Mouse (Mus musculus) testis, adult 2 months (tissue): ENCODE measurements around the gene Kirrel3. TPM values are rescaled to one million over a fixed set of nuclear protein-coding genes. Genes with fewer than 3 reads are reported as not detected.

Experiments used
- H3K27ac ChIP-seq: fragments of 200-500 bp; 2 replicates; pipeline ENCODE4 v1.5.1; 2012; ENCODE audit warnings: low read depth, low read length; ENCODE audit not compliant: control insufficient read depth, insufficient read depth
- H3K27me3 ChIP-seq: fragments of 200-500 bp; 2 replicates; pipeline ENCODE4 v1.6.1; 2012; ENCODE audit warnings: mild to moderate bottlenecking, low read length, moderate library complexity; ENCODE audit not compliant: control insufficient read depth, insufficient read depth
- H3K36me3 ChIP-seq: fragments of 200-500 bp; 2 replicates; pipeline ENCODE4 v1.6.1; 2012; ENCODE audit warnings: mild to moderate bottlenecking, low read length; ENCODE audit not compliant: control insufficient read depth, insufficient read depth
- H3K4me1 ChIP-seq: fragments of 200-500 bp; 2 replicates; pipeline ENCODE4 v1.6.1; 2012; ENCODE audit warnings: low read length; ENCODE audit not compliant: control insufficient read depth, insufficient read depth
- H3K4me3 ChIP-seq: fragments of 200-500 bp; 2 replicates; pipeline ENCODE4 v1.5.1; 2012; ENCODE audit warnings: low read depth, mild to moderate bottlenecking, low read length, moderate library complexity, mixed read lengths; ENCODE audit not compliant: control insufficient read depth
- CTCF ChIP-seq: fragments of 200-500 bp; IDR thresholded peaks from 2 replicates; pipeline ENCODE4 v1.5.1; 2012; ENCODE audit warnings: low read depth, mild to moderate bottlenecking, inconsistent platforms, low read length, moderate library complexity; ENCODE audit not compliant: control insufficient read depth, insufficient read depth, insufficient replicate concordance
- POLR2A ChIP-seq: fragments of 200-500 bp; IDR thresholded peaks from 2 replicates; pipeline ENCODE4 v1.6.1; 2012; ENCODE audit warnings: low read depth, mild to moderate bottlenecking, inconsistent platforms, low read length, moderate library complexity; ENCODE audit not compliant: control insufficient read depth
- polyA plus RNA-seq: library from polyadenylated mRNA; depleted of rRNA; stranded (reverse); fragments of >200 nt; gene quantifications from 2 replicates; pipeline ENCODE4 v1.2.3, GENCODE M21; 2012

Gene Kirrel3
- polyA plus RNA-seq, 1 experiment: 0.10 TPM

DNA sequence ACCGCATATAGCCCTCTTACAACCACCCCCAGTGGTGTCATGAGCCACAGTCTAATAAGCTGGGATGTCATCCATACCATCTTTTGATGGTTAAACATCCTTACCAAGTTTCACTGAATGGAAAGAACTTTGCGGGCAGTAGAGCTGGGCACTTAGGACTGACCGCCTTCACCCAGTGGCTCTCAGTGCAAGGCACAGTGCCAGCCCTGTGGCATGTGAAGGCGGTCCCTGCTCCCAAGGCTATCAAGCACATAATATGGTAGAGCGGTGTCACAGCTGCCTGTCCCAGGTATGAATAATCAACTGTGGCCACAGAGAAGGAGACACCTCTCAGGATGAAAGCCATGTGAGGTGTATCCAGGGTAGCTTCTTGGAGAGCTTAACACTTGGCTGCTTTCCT, 433.3 kb downstream of the Kirrel3 start:
- Histone ChIP-seq H3K36me3 (no peaks in the 10 kb centered on the region), H3K4me1 (no peaks in the 10 kb centered on the region), H3K27ac (no peak overlapping the region), H3K27me3 (no peaks in the 10 kb centered on the region), H3K4me3 (no peak overlapping the region)
- TF ChIP-seq POLR2A (no peak), CTCF (no peak)

DNA sequence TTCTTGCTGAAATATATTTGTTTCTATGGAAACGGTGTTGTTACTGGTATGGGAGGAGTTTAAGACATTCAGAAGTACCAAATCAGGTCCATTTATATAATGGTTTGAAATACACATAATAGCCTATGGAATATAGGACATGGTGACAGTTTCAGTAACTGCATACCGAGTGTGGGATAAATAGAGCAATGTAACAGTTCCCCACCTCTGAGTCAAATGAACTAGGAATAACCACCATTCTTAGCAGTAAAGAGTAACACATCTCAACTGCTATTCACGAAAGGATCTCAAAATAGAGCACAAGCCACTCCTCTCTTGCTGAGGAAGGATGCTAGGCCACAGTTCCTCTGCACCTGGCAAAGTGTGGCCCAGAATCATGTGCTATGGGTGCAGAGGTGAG, 434.4 kb downstream of the Kirrel3 start:
- Histone ChIP-seq H3K36me3 (no peaks in the 10 kb centered on the region), H3K27ac (no peak overlapping the region), H3K4me1 (no peaks in the 10 kb centered on the region), H3K27me3 (no peaks in the 10 kb centered on the region), H3K4me3 (no peak overlapping the region)
- TF ChIP-seq POLR2A: no peak
- no peak for TF ChIP-seq CTCF

DNA sequence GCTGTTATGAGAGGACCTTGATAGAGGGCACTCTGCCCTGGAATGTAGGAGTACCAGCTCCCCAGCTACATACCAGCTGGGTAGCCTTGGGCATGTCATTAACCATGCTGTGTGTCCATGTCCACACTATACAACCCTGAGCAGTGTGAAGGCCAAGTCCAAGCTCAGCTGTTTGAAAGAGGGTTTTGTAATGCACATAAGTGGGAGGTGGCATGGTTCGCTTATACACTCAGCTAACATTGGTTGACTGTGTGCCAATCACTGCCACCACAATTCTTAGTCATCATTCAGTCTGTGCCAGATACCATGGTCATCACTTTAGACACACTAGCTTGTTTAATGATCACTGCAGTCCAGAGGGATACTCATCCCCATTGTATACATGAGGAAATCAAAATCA, 436.2 kb downstream of the Kirrel3 start:
- H3K4me3 ChIP-seq: no peak overlapping the region
- no peak for TF ChIP-seq POLR2A
- TF ChIP-seq CTCF: no peak
- no peaks in the 10 kb centered on the region for H3K27me3 ChIP-seq
- no peak overlapping the region for H3K27ac ChIP-seq
- H3K36me3 ChIP-seq: no peaks in the 10 kb centered on the region
- no peaks in the 10 kb centered on the region for H3K4me1 ChIP-seq

DNA sequence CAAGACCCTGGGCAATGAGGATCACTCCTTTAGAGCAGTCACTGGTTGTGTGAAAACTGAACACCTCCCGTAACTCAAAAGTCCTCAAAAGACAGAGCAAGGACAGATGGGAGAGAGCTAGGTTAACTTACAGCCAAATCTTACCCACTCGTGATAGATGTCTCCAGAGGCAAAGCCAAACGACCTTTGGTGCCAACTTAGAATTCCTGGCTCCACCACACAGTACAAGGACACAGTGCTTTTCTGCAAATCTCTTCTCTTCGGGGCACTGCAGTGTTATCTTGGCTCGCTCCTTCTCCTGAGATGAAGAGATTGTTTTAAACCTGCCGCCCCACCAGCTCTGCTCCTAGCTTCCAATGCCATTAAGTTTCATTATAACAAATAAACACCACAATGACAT, 437.0 kb downstream of the Kirrel3 start:
- H3K4me3 ChIP-seq: no peak overlapping the region
- no peaks in the 10 kb centered on the region for H3K27me3 ChIP-seq
- no peaks in the 10 kb centered on the region for H3K36me3 ChIP-seq
- no peak overlapping the region for H3K27ac ChIP-seq
- TF ChIP-seq CTCF: no peak
- TF ChIP-seq POLR2A: no peak
- H3K4me1 ChIP-seq: no peaks in the 10 kb centered on the region

DNA sequence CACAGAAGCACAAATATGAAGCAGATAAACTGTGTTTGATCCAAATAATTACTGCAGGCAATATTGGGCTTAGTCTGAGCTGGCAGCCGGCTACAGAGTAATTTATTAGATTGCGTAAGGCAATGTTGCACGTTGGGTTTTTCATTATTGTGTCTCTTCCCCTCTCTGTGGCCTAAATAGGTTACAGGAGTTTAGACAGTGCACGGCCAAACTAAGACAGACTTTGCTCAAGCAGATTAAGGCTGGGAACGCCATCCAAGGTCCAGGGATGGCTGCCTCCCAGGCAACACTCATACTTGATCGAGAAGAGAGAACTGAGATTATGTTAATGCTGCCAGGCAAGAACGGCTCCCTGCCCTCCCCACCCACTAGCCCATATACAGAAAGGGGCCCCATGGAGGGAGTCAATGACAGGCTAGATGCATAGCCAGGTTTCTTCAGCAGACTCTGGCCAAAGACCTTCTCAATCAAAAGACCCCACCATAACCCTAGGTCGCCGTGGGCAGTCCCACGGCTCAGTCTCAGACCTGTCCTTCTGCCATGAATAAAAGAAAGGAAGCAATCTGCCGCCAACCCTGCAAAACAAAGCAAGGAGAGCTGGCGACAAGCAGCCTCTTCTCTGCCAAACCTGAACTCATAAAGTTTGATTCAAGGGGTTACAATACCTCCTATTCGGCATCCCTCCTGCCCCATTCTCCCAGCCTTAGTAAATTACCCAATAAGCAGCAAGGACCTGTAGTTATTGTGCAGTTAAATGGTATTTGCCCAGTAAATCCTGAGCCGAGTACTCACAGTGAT, 437.6 kb downstream of the Kirrel3 start:
- no peaks in the 10 kb centered on the region for H3K27me3 ChIP-seq
- TF ChIP-seq POLR2A: no peak
- no peak for TF ChIP-seq CTCF
- H3K4me3 ChIP-seq: no peak overlapping the region
- no peak overlapping the region for H3K27ac ChIP-seq
- H3K36me3 ChIP-seq: no peaks in the 10 kb centered on the region
- no peaks in the 10 kb centered on the region for H3K4me1 ChIP-seq

DNA sequence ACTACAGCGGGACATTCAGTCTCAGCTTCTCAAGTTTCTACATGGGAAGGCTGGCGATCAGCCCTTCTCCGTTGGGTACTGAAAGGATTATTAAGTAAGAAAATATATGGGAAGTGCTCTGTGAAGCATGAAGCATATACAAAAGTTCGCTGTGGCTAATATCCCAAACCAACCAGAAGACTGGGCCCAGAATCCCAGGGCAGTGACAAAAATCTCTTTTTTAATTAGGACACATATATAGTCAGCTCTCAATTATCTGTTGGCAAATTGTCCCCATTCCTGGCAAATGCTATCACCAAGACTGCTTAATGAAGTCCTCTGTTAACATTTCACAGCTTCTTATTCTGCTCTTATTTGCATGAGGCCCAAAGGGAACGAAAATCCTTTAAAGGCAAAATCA, 439.9 kb downstream of the Kirrel3 start:
- Histone ChIP-seq H3K27ac (no peak overlapping the region), H3K4me3 (no peak overlapping the region), H3K36me3 (no peaks in the 10 kb centered on the region), H3K4me1 (no peaks in the 10 kb centered on the region), H3K27me3 (no peaks in the 10 kb centered on the region)
- TF ChIP-seq CTCF: no peak
- no peak for TF ChIP-seq POLR2A

DNA sequence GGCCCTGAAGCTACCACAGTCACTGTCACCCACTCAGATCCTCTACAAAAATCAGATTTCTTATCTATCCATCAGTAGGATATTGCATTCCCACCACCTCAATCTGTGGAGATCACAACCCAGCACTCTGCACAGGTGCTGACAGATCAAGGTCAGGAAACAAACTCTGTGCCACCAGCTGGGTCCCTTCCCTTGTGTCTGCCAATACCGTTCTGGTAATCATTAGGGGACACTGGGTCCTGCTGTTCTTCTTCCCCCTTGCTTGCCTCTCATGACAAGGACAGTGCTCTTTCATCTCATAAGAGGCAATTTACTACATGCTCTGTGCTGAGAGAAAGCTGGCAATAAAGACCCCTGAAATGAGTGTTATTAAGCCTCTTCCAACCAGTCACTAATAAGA, 444.7 kb downstream of the Kirrel3 start:
- Histone ChIP-seq H3K27ac (no peak overlapping the region), H3K4me1 (no peaks in the 10 kb centered on the region), H3K36me3 (no peaks in the 10 kb centered on the region), H3K27me3 (no peaks in the 10 kb centered on the region), H3K4me3 (no peak overlapping the region)
- TF ChIP-seq CTCF: no peak
- no peak for TF ChIP-seq POLR2A

DNA sequence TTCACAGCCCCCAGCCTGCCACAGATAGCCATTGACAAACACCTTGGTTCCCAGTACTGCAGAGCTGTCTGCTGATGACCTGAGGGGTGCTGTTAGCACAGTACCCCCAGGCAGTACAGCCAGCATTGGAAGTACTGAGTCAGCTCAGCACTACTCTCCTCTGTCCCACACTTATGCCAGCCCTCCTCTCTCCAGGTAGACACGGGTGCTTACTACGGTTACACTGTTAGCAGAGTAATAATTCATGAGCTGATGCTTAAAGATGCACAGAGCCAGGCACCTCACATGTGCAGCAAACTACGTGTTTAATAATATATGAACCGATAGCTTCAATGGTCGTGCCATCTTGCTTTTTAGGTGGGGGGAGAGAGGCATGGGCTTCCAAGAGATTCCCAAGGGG, 452.4 kb downstream of the Kirrel3 start:
- Histone ChIP-seq H3K4me3 (no peak overlapping the region), H3K4me1 (no peaks in the 10 kb centered on the region), H3K27ac (peak overlapping the region; percentile 3; the same call in 1 of the 2 replicates), H3K36me3 (no peaks in the 10 kb centered on the region), H3K27me3 (no peaks in the 10 kb centered on the region)
- TF ChIP-seq CTCF: no peak
- no peak for TF ChIP-seq POLR2A
